Mouse (Mus musculus) urinary bladder, postnatal 25 days (tissue): Measurements from ENCODE around the gene Prkn.

Experiments
- DNase-seq: peaks from one replicate; pipeline ENCODE4 v3.0.0; 2022; ENCODE audit warnings: low spot score

The Prkn gene

GRCm38 (mm10) chr17:12041091-12041655 is 1201.0 kb downstream of the Prkn start:
- DNase-seq, result no peak

- no peak for DNase-seq
Measured at GRCm38 (mm10) chr17:12042561-12043256, 1202.5 kb downstream of the Prkn start.

- no peak for DNase-seq
Measured at GRCm38 (mm10) chr17:12044222-12044621, 1204.0 kb downstream of the Prkn start.

GRCm38 (mm10) chr17:12045861-12046273 is 1205.7 kb downstream of the Prkn start:
- no peak for DNase-seq

- no peak for DNase-seq
Measured at GRCm38 (mm10) chr17:12047032-12047431, 1206.8 kb downstream of the Prkn start.

- no peak for DNase-seq
Measured at GRCm38 (mm10) chr17:12047523-12047922, 1207.3 kb downstream of the Prkn start.

- no peak for DNase-seq
Measured at GRCm38 (mm10) chr17:12048695-12049490, 1208.7 kb downstream of the Prkn start.

DNA sequence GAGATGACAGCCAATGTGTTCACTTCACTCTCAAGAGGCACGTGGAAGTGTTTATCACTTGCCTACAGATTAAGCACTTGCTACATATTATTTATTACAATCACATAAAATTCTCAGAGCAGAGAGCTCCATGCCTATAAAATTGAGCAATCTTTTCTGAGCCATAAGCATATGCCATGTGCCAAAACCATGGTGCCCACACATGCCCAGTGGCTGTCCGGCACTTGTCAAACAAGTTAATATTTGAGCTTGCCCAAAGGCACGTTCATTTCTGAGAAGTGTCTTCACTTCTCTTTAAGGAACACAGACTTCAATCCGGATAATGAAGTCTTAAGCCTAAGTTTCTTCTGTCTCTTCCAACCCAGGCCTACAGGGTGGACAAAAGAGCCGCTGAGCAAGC is 1210.1 kb downstream of the Prkn start:
- no peak for DNase-seq

GRCm38 (mm10) chr17:12051031-12051430 is 1210.8 kb downstream of the Prkn start:
- DNase-seq, result no peak

- no peak for DNase-seq
Measured at GRCm38 (mm10) chr17:12052651-12053050, 1212.5 kb downstream of the Prkn start.

- DNase-seq, result no peak
Measured at GRCm38 (mm10) chr17:12059041-12059440, 1218.9 kb downstream of the Prkn start.

DNA sequence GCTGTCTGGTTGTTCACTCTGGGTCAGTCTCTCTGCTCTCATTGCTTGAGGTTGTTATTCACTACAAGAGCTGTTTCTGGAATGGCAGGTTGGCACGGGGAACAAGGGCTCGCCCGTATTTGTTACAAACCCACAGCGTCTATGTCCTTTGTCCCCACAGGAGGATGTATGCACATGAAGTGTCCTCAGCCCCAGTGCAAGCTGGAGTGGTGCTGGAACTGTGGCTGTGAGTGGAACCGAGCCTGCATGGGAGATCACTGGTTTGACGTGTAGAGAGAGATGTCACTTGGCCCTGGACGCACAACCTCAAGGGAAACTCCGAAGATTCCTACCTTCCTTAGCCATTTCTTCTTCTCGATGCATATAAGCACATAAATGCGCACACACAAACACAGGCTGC is 1221.2 kb downstream of the Prkn start:
- DNase-seq, result no peak

DNA sequence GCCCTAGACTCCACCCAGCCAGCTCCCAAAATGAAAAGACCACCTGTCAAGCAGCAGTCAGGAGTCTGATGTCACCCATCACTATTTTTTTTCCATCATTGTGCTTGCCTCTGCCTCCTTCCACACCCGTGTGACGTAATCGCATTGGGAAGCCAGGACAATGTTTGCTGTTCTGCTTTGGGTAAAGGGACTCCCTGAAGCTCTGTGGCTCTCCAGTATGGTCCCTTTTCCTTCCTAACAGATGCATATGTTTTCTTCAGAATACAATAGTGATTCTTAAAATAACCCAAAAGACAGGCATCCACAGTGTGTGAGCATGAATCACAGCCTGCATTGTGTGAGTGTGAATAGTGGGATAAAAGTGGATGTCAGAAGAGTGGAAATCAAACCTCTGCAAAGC is 1222.7 kb downstream of the Prkn start:
- no peak for DNase-seq

DNA sequence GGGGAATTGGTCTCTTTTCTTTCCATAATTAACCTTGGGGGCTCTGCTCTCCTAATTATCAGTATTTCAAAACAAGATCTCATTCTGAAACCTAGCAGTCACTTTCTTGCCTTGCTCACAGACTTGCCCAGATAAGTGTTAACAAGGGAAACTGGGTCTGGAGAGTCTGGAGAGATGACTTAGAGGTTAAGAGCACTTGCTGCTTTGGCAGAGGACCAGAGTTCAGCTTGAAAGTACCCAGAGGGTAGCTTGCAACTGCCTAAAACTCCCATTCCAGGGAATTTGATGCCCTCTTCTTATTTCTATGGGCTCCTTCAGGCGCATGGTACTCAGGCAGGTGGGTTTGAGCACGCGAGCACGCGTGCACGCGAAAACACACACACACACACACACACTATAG is 1223.3 kb downstream of the Prkn start:
- DNase-seq, result no peak

DNA sequence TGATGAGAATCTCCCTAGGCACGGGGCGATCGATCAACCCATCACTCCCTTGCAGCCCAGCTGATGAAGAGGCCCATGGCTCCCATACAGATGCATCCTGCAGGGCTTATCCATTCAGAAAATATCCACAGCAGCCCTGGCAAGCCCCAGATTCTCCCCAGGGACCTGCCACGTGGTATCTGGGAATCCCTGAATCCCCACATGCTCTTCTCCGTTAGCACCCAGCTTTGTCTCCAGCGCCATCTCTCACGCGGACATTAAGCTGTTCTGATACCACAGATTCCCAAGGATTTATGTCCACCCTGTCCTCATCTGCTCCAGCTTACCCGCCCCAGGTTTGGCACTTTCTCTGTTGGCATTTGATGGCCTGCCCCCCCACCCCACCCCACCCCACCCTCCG is 1225.9 kb downstream of the Prkn start:
- DNase-seq, result no peak

DNA sequence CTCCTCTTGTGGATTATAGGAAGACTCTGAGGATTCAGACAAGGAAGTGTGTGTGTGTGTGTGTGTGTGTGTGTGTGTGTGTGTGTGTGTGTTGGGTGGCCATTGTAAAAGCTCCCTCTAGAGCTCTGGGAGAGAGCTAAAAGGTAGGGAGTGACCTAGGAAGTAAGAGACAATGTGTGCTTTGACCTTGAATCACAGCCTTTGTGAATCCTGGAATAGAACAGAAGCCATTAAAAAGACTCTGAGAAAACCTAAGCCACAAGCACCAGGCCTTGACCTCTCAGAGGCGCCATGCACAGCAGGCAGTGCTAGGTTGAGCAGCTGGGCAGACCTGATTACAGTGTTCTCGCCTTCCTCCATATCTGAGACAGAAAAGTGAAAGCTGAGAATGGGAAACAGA is 1236.6 kb downstream of the Prkn start:
- DNase-seq, result no peak

DNA sequence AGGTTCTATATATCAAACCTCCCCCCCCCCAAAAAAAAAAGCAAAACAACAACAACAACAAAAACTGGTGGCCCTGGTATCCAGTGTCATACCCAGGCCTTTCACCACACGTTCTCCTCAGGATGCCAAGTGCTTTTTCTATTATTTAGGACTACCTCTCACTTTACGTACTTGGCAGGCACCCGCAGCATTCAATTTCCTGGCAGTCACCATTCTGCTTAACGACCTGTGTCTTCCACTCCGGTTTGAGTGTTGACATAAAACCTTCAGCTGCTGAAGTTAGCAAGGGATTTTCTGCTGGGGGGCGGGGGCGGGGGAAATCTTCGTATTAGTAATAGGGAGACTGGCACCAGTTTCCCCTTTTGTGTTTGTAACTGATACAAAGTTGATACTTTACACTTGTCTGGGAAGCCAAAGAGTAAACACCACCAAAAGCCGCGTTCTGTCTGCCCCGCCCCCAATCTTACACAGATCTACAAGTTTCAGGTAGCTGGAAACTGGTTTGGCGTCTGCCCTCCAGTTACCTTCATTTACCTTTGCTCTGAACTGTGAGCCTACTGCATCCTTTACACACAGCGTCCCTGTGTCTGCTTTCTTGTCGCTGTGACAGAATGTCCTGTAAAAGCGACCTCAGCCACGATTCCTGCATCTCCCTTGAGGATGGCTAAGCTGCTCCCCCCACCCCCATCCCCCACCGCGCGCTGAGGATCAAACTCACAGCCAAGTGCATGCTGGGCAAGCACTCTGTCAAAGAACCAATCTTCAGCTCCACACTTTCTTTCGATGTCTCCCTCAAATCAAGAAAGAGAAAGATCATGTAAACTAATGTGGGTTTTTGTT is 1240.7 kb downstream of the Prkn start:
- peak; percentile 41 for DNase-seq

DNA sequence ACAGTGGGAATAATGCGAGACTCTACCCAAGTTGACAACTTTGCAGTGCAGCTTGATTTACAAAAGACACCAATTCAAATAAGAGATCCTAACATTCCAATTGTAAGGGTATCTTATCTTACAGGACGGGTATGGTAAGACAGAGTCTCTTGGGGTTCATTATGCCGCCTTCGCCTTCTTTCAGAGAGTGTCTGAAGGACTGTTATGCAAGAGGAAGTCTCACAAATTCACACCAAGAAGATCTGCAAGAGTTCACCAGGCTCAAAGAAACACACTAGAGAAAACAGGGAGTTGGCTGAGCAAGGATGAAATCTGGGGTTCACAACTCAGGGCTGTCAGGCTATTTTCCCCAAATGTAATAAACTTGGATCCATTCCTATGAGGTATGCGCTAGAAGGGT is 1242.0 kb downstream of the Prkn start:
- DNase-seq, result no peak

DNA sequence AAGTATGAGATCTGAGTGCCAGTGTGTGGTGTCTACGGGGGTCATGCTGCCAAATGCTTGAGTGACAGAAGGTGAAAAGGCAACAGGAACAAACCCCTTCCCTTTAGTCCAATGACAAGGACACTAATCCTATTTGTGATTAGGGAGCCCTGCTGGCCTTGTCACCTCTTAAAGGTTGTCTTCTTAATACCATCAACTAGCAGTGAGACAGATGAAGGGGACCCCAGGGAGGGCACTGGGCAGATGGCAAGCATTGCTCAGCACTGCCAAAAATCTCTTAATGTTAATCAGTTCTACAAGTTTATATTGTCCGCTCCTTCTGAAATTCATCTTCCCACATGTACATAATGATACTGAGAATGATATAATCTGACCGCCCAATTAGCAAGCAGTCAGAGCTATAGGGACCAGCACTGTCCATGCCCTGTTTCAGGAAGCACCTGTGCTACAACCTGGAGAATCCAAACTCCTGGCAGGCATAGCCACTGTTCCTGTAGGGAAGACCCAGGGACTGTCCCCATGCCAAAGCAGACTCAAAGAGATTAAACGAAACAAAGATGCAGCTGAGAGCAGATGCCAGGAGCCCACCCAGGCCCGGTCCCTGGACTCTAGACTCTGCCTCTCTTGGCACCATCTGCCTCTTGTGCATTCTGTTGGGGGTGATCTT is 1250.2 kb downstream of the Prkn start:
- no peak for DNase-seq

GRCm38 (mm10) chr17:12092901-12093564 is 1252.8 kb downstream of the Prkn start:
- DNase-seq, result no peak

GRCm38 (mm10) chr17:12094016-12094415 is 1253.8 kb downstream of the Prkn start:
- no peak for DNase-seq
